Mouse (Mus musculus): ENCODE results near the gene Gm12216. TPM values are rescaled to one million over a fixed set of nuclear protein-coding genes. Genes with fewer than 3 reads are reported as not detected.

The Gm12216 gene
- polyA plus RNA-seq (2012; rRNA removed): 0.26 and 0.76 TPM in 2 replicates

GRCm38 (mm10) chr11:53858761-53859580 is at the start of gene Gm12216:
Gm12216 (minus strand) TSS chr11:53859256.

GRCm38 (mm10) chr11:53891505-53892451 is 32.7 kb upstream of the Gm12216 start, which contains the start of gene Slc22a5:
Slc22a5 (minus strand) TSS chr11:53891660.

GRCm38 (mm10) chr11:53773087-53773486 is 86.0 kb downstream of the Gm12216 start, which contains the start of gene Gm17334:
Gm17334 (minus strand) TSS chr11:53773187.

GRCm38 (mm10) chr11:53769760-53770124 is 89.3 kb downstream of the Gm12216 start, which contains the start of gene Irf1:
Irf1 (plus strand) TSS chr11:53770014.

Other genes starting within 250 kb of the Gm12216 start
- gene Il4, start 240.6 kb downstream of the Gm12216 start, polyA plus RNA-seq (2012; rRNA removed): 0.19 TPM in 1 of 2 replicates, not detected in the other
- gene Il13, start 224.6 kb downstream of the Gm12216 start, polyA plus RNA-seq (2012; rRNA removed): not detected in 2 replicates
- gene Rad50, start 151.9 kb downstream of the Gm12216 start, polyA plus RNA-seq (2012; rRNA removed): 4.9 and 5.6 TPM in 2 replicates
- 0.07 and 0.17 TPM in 2 replicates for gene Il5, start 138.5 kb downstream of the Gm12216 start, polyA plus RNA-seq (2012; rRNA removed)
- gene Irf1, start 89.2 kb downstream of the Gm12216 start, polyA plus RNA-seq (2012; rRNA removed): 4.0 and 4.7 TPM in 2 replicates
- gene Gm17334, start 86.1 kb downstream of the Gm12216 start, polyA plus RNA-seq (2012; rRNA removed): 0.18 and 0.31 TPM in 2 replicates
- 17.6 and 19.4 TPM in 2 replicates for gene Slc22a5, start 32.4 kb upstream of the Gm12216 start, polyA plus RNA-seq (2012; rRNA removed)
- gene Slc22a21, start 121.1 kb upstream of the Gm12216 start, polyA plus RNA-seq (2012; rRNA removed): 4.8 and 5.2 TPM in 2 replicates
- 5.7 and 6.3 TPM in 2 replicates for gene Slc22a4, start 168.8 kb upstream of the Gm12216 start, polyA plus RNA-seq (2012; rRNA removed)
- 31.9 and 32.9 TPM in 2 replicates for gene Pdlim4, start 209.8 kb upstream of the Gm12216 start, polyA plus RNA-seq (2012; rRNA removed)
- gene P4ha2, start 240.8 kb upstream of the Gm12216 start, polyA plus RNA-seq (2012; rRNA removed): 20.1 and 20.3 TPM in 2 replicates